Mouse (Mus musculus) liver, embryonic 11.5 days (tissue): ENCODE results near the gene Ccr2. TPM values are rescaled to one million over a fixed set of nuclear protein-coding genes. Genes with fewer than 3 reads are reported as not detected.

Experiments
- ATAC-seq: fragments of 200-750 bp; cut with Nextera tagmentation; replicated peaks from 2 replicates; pipeline ENCODE4 v1.8.0; 2017; ENCODE audit warnings: moderate number of reproducible peaks, mild to moderate bottlenecking, moderate TSS enrichment, moderate library complexity; ENCODE audit not compliant: low FRiP score
- DNase-seq: peaks from one replicate; pipeline ENCODE4 v3.0.0-alpha.2; 2017; ENCODE audit warnings: low spot score
- H3K27ac ChIP-seq: fragments of 300-500 bp; sonication (generic); 2 replicates; pipeline ENCODE4 v1.5.1; 2014; ENCODE audit warnings: mild to moderate bottlenecking, low read depth, low read length, control low read depth
- H3K27me3 ChIP-seq: fragments of 300-500 bp; sonication (generic); replicated peaks from 2 replicates; pipeline ENCODE4 v1.6.1; 2014; ENCODE audit warnings: low read length, mixed read lengths; ENCODE audit not compliant: control insufficient read depth, insufficient read depth
- H3K36me3 ChIP-seq: fragments of 300-500 bp; sonication (generic); 2 replicates; pipeline ENCODE4 v1.6.1; 2014; ENCODE audit warnings: mild to moderate bottlenecking, low read length, moderate library complexity, mixed read lengths; ENCODE audit not compliant: control insufficient read depth, insufficient read depth
- H3K4me1 ChIP-seq: fragments of 300-500 bp; sonication (generic); replicated peaks from 2 replicates; pipeline ENCODE4 v1.6.1; 2014; ENCODE audit warnings: low read length, mixed read lengths; ENCODE audit not compliant: control insufficient read depth, insufficient read depth
- H3K4me2 ChIP-seq: fragments of 300-500 bp; sonication (generic); 2 replicates; pipeline ENCODE4 v1.6.1; 2014; ENCODE audit warnings: mild to moderate bottlenecking, control low read depth, moderate library complexity
- H3K4me3 ChIP-seq: fragments of 300-500 bp; sonication (generic); 2 replicates; pipeline ENCODE4 v1.5.1; 2014; ENCODE audit warnings: low read depth, low read length, control low read depth
- H3K9ac ChIP-seq: fragments of 300-500 bp; sonication (generic); 2 replicates; pipeline ENCODE4 v1.6.1; 2014; ENCODE audit warnings: low read depth, low read length, control low read depth
- H3K9me3 ChIP-seq: fragments of 300-500 bp; sonication (generic); 2 replicates; pipeline ENCODE4 v1.6.1; 2016; ENCODE audit warnings: low read length, inconsistent platforms, mixed read lengths; ENCODE audit not compliant: control insufficient read depth
- WGBS: fragments of 180-500 bp; shearing (Covaris S2); extraction: QIAGEN DNeasy Blood & Tissue Kit; methylation state at CpG from one replicate; pipeline ENCODE4 v1.1.7; 2014; 5-methylcytosine and 5-hydroxymethylcytosine counted together
- polyA plus RNA-seq: library from polyadenylated mRNA; unstranded; fragments of >200 nt; fragmentation: Nextera tagmentation; extraction: Ambion mirVana; gene quantifications from 2 replicates; pipeline ENCODE4 v1.2.1, GENCODE M21; 2014

Gene Ccr2
- polyA plus RNA-seq, 1 experiment from 2014 or later: 0.80 TPM

- DNase-seq (no peak), ATAC-seq (no peak)
- Histone ChIP-seq H3K27ac (no peak overlapping the region), H3K4me1 (peaks cover 12% of the 10 kb centered on the region), H3K9me3 (no peaks in the 10 kb centered on the region), H3K4me2 (no peak overlapping the region), H3K4me3 (no peak overlapping the region), H3K27me3 (no peaks in the 10 kb centered on the region), H3K9ac (no peak overlapping the region), H3K36me3 (no peaks in the 10 kb centered on the region)
- WGBS: 26% methylated on average over 2 of the region's 2 CpGs
Observed at GRCm38 (mm10) chr9:124108356-124109127, 6.8 kb downstream of the Ccr2 start.

DNA sequence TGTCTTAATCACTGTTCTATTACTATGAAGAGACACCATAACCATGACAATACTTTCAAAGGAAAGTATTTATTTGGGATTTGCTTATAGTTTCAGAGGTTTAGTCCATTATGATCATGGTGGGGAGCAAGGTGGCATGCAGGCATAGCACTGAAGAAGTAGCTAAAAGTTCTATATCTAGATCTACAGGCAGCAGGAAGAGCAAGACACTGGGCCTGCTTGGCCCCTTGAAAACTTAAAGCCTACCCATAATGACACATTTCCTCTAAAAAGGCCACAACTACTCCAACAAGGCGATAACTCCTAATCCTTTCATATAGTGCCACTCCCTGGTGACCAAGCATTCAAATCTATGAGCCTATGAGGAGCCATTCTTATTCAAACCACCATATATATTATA, 10.2 kb downstream of the Ccr2 start:
- 65% methylated on average over 1 of the region's 1 CpGs for WGBS
- Histone ChIP-seq H3K9ac (no peak overlapping the region), H3K27ac (no peak overlapping the region; the same call in 1 of the 2 replicates), H3K27me3 (no peaks in the 10 kb centered on the region), H3K4me1 (peaks cover 14% of the 10 kb centered on the region), H3K9me3 (no peaks in the 10 kb centered on the region), H3K4me2 (no peak overlapping the region), H3K4me3 (no peak overlapping the region), H3K36me3 (no peaks in the 10 kb centered on the region)
- no peak for DNase-seq
- no peak for ATAC-seq

DNA sequence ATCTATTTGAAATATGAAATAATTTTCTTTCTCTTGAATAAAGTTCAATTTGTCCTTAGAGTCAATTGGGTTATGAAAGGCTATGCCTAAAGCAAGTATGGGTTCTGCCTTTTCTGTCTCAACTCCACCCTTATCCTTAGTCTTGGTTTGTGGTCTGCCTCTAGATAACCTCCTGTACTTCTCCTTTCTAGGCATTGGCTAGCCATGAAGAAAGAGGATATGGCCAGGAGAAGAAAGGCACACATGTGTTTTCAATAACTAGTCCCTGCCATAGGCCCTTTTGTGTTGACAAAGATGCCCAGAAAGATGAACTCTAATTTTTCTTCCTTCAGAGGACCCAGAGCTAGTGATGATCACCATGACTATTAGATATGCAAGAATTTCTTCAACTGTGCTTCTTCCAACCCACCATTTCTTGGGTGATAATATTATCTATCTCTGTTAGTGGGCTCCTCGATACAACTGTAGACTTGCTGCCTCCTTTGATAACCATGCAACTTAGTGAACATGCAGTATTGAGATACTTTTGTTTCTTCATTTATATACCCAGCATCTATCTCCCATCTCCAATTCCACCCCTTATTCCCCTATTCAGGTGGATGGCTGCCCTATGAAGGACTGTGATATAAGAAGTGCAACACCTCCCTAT, 11.0 kb downstream of the Ccr2 start:
- H3K9me3 ChIP-seq: no peaks in the 10 kb centered on the region
- DNase-seq (no peak), ATAC-seq (peak; percentile 88)
- no peaks in the 10 kb centered on the region for H3K27me3 ChIP-seq
- H3K27ac ChIP-seq: peak overlapping the region; percentile 42; the same call in 1 of the 2 replicates
- no peak overlapping the region for H3K9ac ChIP-seq
- no peak overlapping the region for H3K4me2 ChIP-seq
- no peaks in the 10 kb centered on the region for H3K36me3 ChIP-seq
- no peak overlapping the region for H3K4me3 ChIP-seq
- 53% methylated on average over 1 of the region's 1 CpGs for WGBS
- H3K4me1 ChIP-seq: peaks cover 14% of the 10 kb centered on the region

DNA sequence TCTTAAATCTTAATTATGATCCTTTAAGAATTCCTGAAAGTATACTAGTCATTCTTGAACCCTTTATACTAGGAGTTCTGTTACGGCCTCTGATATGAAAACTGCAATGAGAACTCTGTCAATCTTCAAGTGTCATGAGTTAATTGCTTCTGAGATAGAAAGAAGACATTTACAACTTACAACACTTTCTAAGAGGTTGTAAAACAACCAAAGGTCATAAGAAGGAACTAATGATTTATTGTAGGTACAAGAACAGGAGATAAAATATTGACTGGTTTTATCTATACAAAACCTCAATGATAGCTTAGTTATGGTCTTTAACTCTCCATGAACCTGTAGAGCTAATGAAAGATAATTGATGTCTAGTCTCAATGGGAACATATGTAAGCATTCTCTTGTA, 12.0 kb downstream of the Ccr2 start:
- Histone ChIP-seq H3K9ac (no peak overlapping the region), H3K9me3 (no peaks in the 10 kb centered on the region), H3K27me3 (no peaks in the 10 kb centered on the region), H3K36me3 (no peaks in the 10 kb centered on the region), H3K4me3 (no peak overlapping the region), H3K4me1 (peaks cover 12% of the 10 kb centered on the region), H3K27ac (no peak overlapping the region), H3K4me2 (no peak overlapping the region)
- WGBS: 67% methylated on average over 1 of the region's 1 CpGs
- DNase-seq (no peak), ATAC-seq (no peak)

DNA sequence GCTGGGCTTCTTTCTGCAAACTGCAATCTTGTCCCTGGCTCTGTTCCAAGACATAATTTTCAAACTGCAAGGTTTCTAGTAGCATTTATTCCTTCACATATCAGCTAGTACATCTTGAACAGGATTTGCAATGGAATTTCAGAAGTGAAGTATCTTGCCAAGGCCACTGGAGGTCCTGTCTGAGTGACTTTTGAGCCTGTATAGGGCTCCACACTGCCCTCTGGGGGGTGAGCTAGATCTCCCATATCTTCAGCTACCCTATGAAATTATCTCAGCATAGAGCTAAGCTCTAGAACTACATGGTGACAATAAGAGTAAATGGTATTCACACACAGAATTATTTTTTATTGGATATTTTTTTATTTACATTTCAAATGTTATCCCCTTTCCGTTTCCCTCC, 16.7 kb downstream of the Ccr2 start:
- no peak for DNase-seq
- no peak overlapping the region for H3K4me3 ChIP-seq
- peak; percentile 80 for ATAC-seq
- no peaks in the 10 kb centered on the region for H3K27me3 ChIP-seq
- 95% methylated on average over 1 of the region's 1 CpGs for WGBS
- no peak overlapping the region for H3K4me2 ChIP-seq
- H3K4me1 ChIP-seq: peaks cover 2% of the 10 kb centered on the region; the same call in 1 of the 2 replicates
- H3K27ac ChIP-seq: no peak overlapping the region
- H3K9ac ChIP-seq: no peak overlapping the region
- no peaks in the 10 kb centered on the region for H3K36me3 ChIP-seq
- no peaks in the 10 kb centered on the region for H3K9me3 ChIP-seq

- DNase-seq (no peak), ATAC-seq (no peak)
- no peak within 1 kb of the TSS for H3K4me3 ChIP-seq
- H3K9me3 ChIP-seq: no peaks in the 10 kb centered on the region
- no peak within 1 kb of the TSS for H3K27ac ChIP-seq
- 69% methylated on average over 3 of the region's 3 CpGs for WGBS
- H3K27me3 ChIP-seq: no peaks in the 10 kb centered on the region
- no peak within 1 kb of the TSS for H3K9ac ChIP-seq
- H3K36me3 ChIP-seq: no peaks in the 10 kb centered on the region
- H3K4me1 ChIP-seq: no peaks in the 10 kb centered on the region
- H3K4me2 ChIP-seq: no peak within 1 kb of the TSS
Observed at GRCm38 (mm10) chr9:124121387-124122184, 19.8 kb downstream of the Ccr2 start, which contains the start of gene Ccr5. Ccr5 (plus strand) TSS chr9:124121543.

DNA sequence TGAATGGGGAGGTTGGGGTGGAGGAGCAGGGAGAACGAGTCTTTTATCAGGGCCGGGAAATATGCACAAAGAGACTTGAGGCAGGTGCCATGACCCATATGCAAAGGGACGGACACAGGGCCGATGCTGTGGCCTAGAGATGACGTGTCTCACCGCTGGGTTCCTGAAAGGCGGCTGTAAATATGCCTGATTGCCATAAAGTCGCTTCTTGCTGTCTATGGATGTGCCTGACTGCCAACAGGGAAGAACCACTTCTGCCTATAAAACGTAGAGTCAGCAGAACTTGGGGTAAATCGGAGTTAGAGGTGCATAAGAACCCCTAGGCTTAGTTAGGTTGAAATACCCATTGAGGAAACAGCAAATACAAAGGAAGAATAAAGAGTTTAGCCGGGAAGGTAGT, 23.8 kb downstream of the Ccr2 start:
- H3K4me3 ChIP-seq: no peak overlapping the region
- H3K27me3 ChIP-seq: no peaks in the 10 kb centered on the region
- ATAC-seq (no peak), DNase-seq (no peak)
- no peaks in the 10 kb centered on the region for H3K9me3 ChIP-seq
- 80% methylated on average over 11 of the region's 11 CpGs for WGBS
- 0 out of 2 replicates have a peak, but pooled peaks cover 5% of the 10 kb centered on the region for H3K4me1 ChIP-seq
- no peak overlapping the region for H3K4me2 ChIP-seq
- no peak overlapping the region for H3K9ac ChIP-seq
- no peaks in the 10 kb centered on the region for H3K36me3 ChIP-seq
- H3K27ac ChIP-seq: no peak overlapping the region

- Histone ChIP-seq H3K9ac (0 out of 2 replicates have a peak overlapping the region, but pooled peaks have one; percentile 2), H3K9me3 (no peaks in the 10 kb centered on the region), H3K4me3 (no peak overlapping the region), H3K27ac (peak overlapping the region; percentile 11; the same call in 1 of the 2 replicates), H3K27me3 (no peaks in the 10 kb centered on the region), H3K4me1 (0 out of 2 replicates have a peak, but pooled peaks cover 5% of the 10 kb centered on the region), H3K36me3 (no peaks in the 10 kb centered on the region), H3K4me2 (no peak overlapping the region)
- DNase-seq: no peak
- no peak for ATAC-seq
- 44% methylated on average over 5 of the region's 5 CpGs for WGBS
Observed at GRCm38 (mm10) chr9:124126373-124126772, 24.6 kb downstream of the Ccr2 start.
